Mouse (Mus musculus) thymus, adult 18-20 months (tissue): ENCODE measurements at regions not wholly inside any gene's neighbourhood (a gene's known extent, or its start where the extent isn't known, plus 50 kb on each side); places are given as distances from the start of the nearest gene placed in this dataset.
"Not testable (repeated sequence)": the region's sequence is repeated elsewhere in the genome, so short reads cannot be mapped to it uniquely, and the experiment has no call there.

Source experiments
- DNase-seq, 2 experiments: peaks; one replicate each; pipeline ENCODE4 v3.0.0; 2022; ENCODE audit warnings: mixed read lengths in 2 of 2

GRCm38 (mm10) chr15:26953818-26954385 is 58.5 kb upstream of the Fbxl7 start:
- no peak for DNase-seq

GRCm38 (mm10) chr15:26958980-26959379 is 63.6 kb upstream of the Fbxl7 start:
- DNase-seq = no peak

- no peak for DNase-seq
Measured at GRCm38 (mm10) chr15:26968392-26969025, 73.1 kb upstream of the Fbxl7 start.

GRCm38 (mm10) chr15:26970770-26971169 is 75.4 kb upstream of the Fbxl7 start:
- DNase-seq = no peak

GRCm38 (mm10) chr15:26993054-26993453 is 97.7 kb upstream of the Fbxl7 start:
- DNase-seq = no peak

GRCm38 (mm10) chr15:27009069-27009468 is 113.7 kb upstream of the Fbxl7 start:
- no peak for DNase-seq

GRCm38 (mm10) chr15:27013906-27014658 is 118.7 kb upstream of the Fbxl7 start:
- no peak for DNase-seq

- DNase-seq = no peak
Measured at GRCm38 (mm10) chr15:27014659-27014974, 119.2 kb upstream of the Fbxl7 start.

GRCm38 (mm10) chr15:27020471-27020870 is 125.1 kb upstream of the Fbxl7 start:
- no peak for DNase-seq

- DNase-seq = no peak
Measured at GRCm38 (mm10) chr15:27033261-27033660, 137.9 kb upstream of the Fbxl7 start.

- no peak for DNase-seq
Measured at GRCm38 (mm10) chr15:27043788-27044187, 148.4 kb upstream of the Fbxl7 start.

GRCm38 (mm10) chr15:27050673-27051072 is 155.3 kb upstream of the Fbxl7 start:
- DNase-seq = no peak

- no peak for DNase-seq
Measured at GRCm38 (mm10) chr15:27063456-27063855, 168.1 kb upstream of the Fbxl7 start.

GRCm38 (mm10) chr15:27063971-27064370 is 168.6 kb upstream of the Fbxl7 start:
- DNase-seq = no peak

- no peak for DNase-seq
Measured at GRCm38 (mm10) chr15:27067691-27068090, 172.3 kb upstream of the Fbxl7 start.

GRCm38 (mm10) chr15:27077926-27078325 is 182.5 kb upstream of the Fbxl7 start:
- no peak for DNase-seq

- no peak for DNase-seq
Measured at GRCm38 (mm10) chr15:27082826-27083225, 187.4 kb upstream of the Fbxl7 start.

GRCm38 (mm10) chr15:27083596-27083995 is 188.2 kb upstream of the Fbxl7 start:
- no peak for DNase-seq

GRCm38 (mm10) chr15:27089155-27089554 is 193.8 kb upstream of the Fbxl7 start:
- DNase-seq = no peak

GRCm38 (mm10) chr15:27094102-27094501 is 198.7 kb upstream of the Fbxl7 start:
- no peak for DNase-seq

GRCm38 (mm10) chr15:27095231-27095630 is 199.9 kb upstream of the Fbxl7 start:
- DNase-seq = no peak

GRCm38 (mm10) chr15:27101610-27102009 is 206.2 kb upstream of the Fbxl7 start:
- not testable (repeated sequence) for DNase-seq

- DNase-seq = no peak
Measured at GRCm38 (mm10) chr15:27109130-27109529, 213.8 kb upstream of the Fbxl7 start.

GRCm38 (mm10) chr15:27129697-27130096 is 234.3 kb upstream of the Fbxl7 start:
- DNase-seq = no peak
